Comparison of ENCODE assay signal across 21 mouse cellular contexts in genomic region chr7:6926731-6926995, GRCm38 (mm10).
DNase-seq lines count a peak whose midpoint lies in the region; ATAC-seq and TF ChIP-seq lines count a peak whose summit lies in the region.
"Had no signal": no experiment of that assay in that cellular context is flagged by ENCODE, and none has a peak within 500 bp of the region (broad histone marks: within the 10 kb centered on the region; RNA-seq: fewer than 3 reads in every experiment).

No protein-coding gene starts in this region.

- no peaks in the 10 kb centered on the region for H3K9me3 ChIP-seq in hindbrain, embryonic 15.5 days
- no peaks in the 10 kb centered on the region for H3K9me3 ChIP-seq in hindbrain, embryonic 12.5 days (replicated peaks)
- H3K9me3 ChIP-seq in forebrain, embryonic 13.5 days (replicated peaks) = no peaks in the 10 kb centered on the region
- H3K9me3 ChIP-seq in hindbrain, postnatal 0 days (ENCODE audit: low read length) = no peaks in the 10 kb centered on the region
- no peaks in the 10 kb centered on the region for H3K9me3 ChIP-seq in midbrain, postnatal 0 days (ENCODE audit: low read length)
- H3K9me3 ChIP-seq: limb, embryonic 13.5 days; liver, embryonic 13.5 days; megakaryocyte, embryonic 14.5 days; neural tube, embryonic 12.5 days had no signal

- H3K27ac ChIP-seq in hindbrain, embryonic 15.5 days (replicated peaks) = 0 out of 2 replicates have a peak overlapping the region, but pooled peaks have one; percentile 21
- no peak overlapping the region for H3K27ac ChIP-seq in hindbrain, embryonic 12.5 days
- H3K27ac ChIP-seq in forebrain, embryonic 13.5 days = peak overlapping the region; percentile 44; the same call in 1 of the 2 replicates
- peak overlapping the region; percentile 21; the same call in 1 of the 2 replicates for H3K27ac ChIP-seq in hindbrain, postnatal 0 days
- peak overlapping the region; percentile 65 for H3K27ac ChIP-seq in midbrain, postnatal 0 days (ENCODE audit: low read depth, low read length)
- H3K27ac ChIP-seq: limb, embryonic 13.5 days; liver, embryonic 13.5 days; neural tube, embryonic 12.5 days had no signal

- no peak for TF ChIP-seq CTCF in hindbrain, postnatal 0 days (IDR thresholded peaks at IDR 0.05; ENCODE audit: low read depth)
- no peak for TF ChIP-seq CTCF in midbrain, postnatal 0 days (IDR thresholded peaks at IDR 0.05)

- DNase-seq in hindbrain, postnatal 0 days (ENCODE audit: low spot score) = no peak
- DNase-seq in midbrain, postnatal 0 days (ENCODE audit: low spot score) = no peak
- no peak for DNase-seq in thymus, postnatal 36 days
- DNase-seq in heart, postnatal 14 days = no peak
- DNase-seq: adrenal gland, postnatal 36 days; cerebellum, adult 18-20 months; cerebellum, postnatal 14 days; gastrocnemius, postnatal 25 days; heart, adult 18-20 months; heart, postnatal 36 days; kidney, adult 8-10 months; kidney, postnatal 10 days; layer of hippocampus, postnatal 36 days; liver, embryonic 13.5 days; lung, adult 2 months had no signal

- ATAC-seq in hindbrain, embryonic 15.5 days (ENCODE audit: low FRiP score, low read depth) = no peak
- ATAC-seq in hindbrain, embryonic 12.5 days (ENCODE audit: low FRiP score) = no peak
- ATAC-seq in forebrain, embryonic 13.5 days = no peak; the same call in 1 of the 2 replicates
- ATAC-seq in hindbrain, postnatal 0 days = no peak
- no peak for ATAC-seq in midbrain, postnatal 0 days (ENCODE audit: low FRiP score)

- intact Hi-C loops in heart, postnatal 14 days (cut with DNase I) = no loop called here

- WGBS in hindbrain, embryonic 15.5 days = 36% methylated on average over 4 of the region's 4 CpGs
- 50% methylated on average over 4 of the region's 4 CpGs for WGBS in hindbrain, embryonic 12.5 days
- 14% methylated on average over 4 of the region's 4 CpGs for WGBS in forebrain, embryonic 13.5 days
- WGBS in hindbrain, postnatal 0 days = 48% methylated on average over 4 of the region's 4 CpGs
- 25% methylated on average over 4 of the region's 4 CpGs for WGBS in midbrain, postnatal 0 days

- H3K4me2 ChIP-seq in hindbrain, embryonic 15.5 days = 0 out of 2 replicates have a peak overlapping the region, but pooled peaks have one; percentile 11
- H3K4me2 ChIP-seq in hindbrain, embryonic 12.5 days (replicated peaks) = no peak overlapping the region
- no peak overlapping the region for H3K4me2 ChIP-seq in forebrain, embryonic 13.5 days
- no peak overlapping the region for H3K4me2 ChIP-seq in hindbrain, postnatal 0 days (ENCODE audit: low read depth, low read length)
- H3K4me2 ChIP-seq in midbrain, postnatal 0 days (ENCODE audit: low read depth, low read length, poor library complexity, severe bottlenecking) = no peak overlapping the region
- H3K4me2 ChIP-seq: limb, embryonic 13.5 days; liver, embryonic 13.5 days; neural tube, embryonic 12.5 days had no signal

- no peaks in the 10 kb centered on the region for H3K27me3 ChIP-seq in hindbrain, embryonic 15.5 days
- H3K27me3 ChIP-seq in hindbrain, embryonic 12.5 days = no peaks in the 10 kb centered on the region
- no peaks in the 10 kb centered on the region for H3K27me3 ChIP-seq in forebrain, embryonic 13.5 days
- H3K27me3 ChIP-seq in hindbrain, postnatal 0 days (ENCODE audit: insufficient read depth, low read length) = no peaks in the 10 kb centered on the region
- H3K27me3 ChIP-seq in midbrain, postnatal 0 days (ENCODE audit: insufficient read depth, low read length) = no peaks in the 10 kb centered on the region
- H3K27me3 ChIP-seq: limb, embryonic 13.5 days; liver, embryonic 13.5 days; megakaryocyte, embryonic 14.5 days; neural tube, embryonic 12.5 days had no signal

- no peaks in the 10 kb centered on the region for H3K36me3 ChIP-seq in hindbrain, embryonic 15.5 days
- H3K36me3 ChIP-seq in hindbrain, embryonic 12.5 days = no peaks in the 10 kb centered on the region
- no peaks in the 10 kb centered on the region for H3K36me3 ChIP-seq in forebrain, embryonic 13.5 days (ENCODE audit: poor library complexity, severe bottlenecking)
- no peaks in the 10 kb centered on the region for H3K36me3 ChIP-seq in hindbrain, postnatal 0 days (ENCODE audit: insufficient read depth, low read length)
- H3K36me3 ChIP-seq in midbrain, postnatal 0 days (ENCODE audit: insufficient read depth, low read length) = no peaks in the 10 kb centered on the region
- H3K36me3 ChIP-seq: limb, embryonic 13.5 days; liver, embryonic 13.5 days; neural tube, embryonic 12.5 days had no signal

- H3K9ac ChIP-seq in hindbrain, embryonic 15.5 days = no peak overlapping the region
- H3K9ac ChIP-seq in hindbrain, embryonic 12.5 days = no peak overlapping the region
- no peak overlapping the region for H3K9ac ChIP-seq in forebrain, embryonic 13.5 days
- no peak overlapping the region for H3K9ac ChIP-seq in hindbrain, postnatal 0 days (replicated peaks; ENCODE audit: low read length)
- H3K9ac ChIP-seq in midbrain, postnatal 0 days (replicated peaks; ENCODE audit: low read length, poor library complexity, severe bottlenecking) = no peak overlapping the region
- H3K9ac ChIP-seq: limb, embryonic 13.5 days; liver, embryonic 13.5 days; neural tube, embryonic 12.5 days had no signal

- H3K4me1 ChIP-seq in hindbrain, embryonic 15.5 days (replicated peaks) = 0 out of 2 replicates have a peak, but pooled peaks cover 3% of the 10 kb centered on the region
- no peaks in the 10 kb centered on the region for H3K4me1 ChIP-seq in hindbrain, embryonic 12.5 days
- H3K4me1 ChIP-seq in forebrain, embryonic 13.5 days = peaks cover 11% of the 10 kb centered on the region
- no peaks in the 10 kb centered on the region; the same call in 1 of the 2 replicates for H3K4me1 ChIP-seq in hindbrain, postnatal 0 days (ENCODE audit: insufficient read depth, low read length)
- H3K4me1 ChIP-seq in midbrain, postnatal 0 days (ENCODE audit: insufficient read depth, low read length) = peaks cover 5% of the 10 kb centered on the region
- H3K4me1 ChIP-seq: limb, embryonic 13.5 days; liver, embryonic 13.5 days; megakaryocyte, embryonic 14.5 days had no signal

- no peak overlapping the region for H3K4me3 ChIP-seq in hindbrain, embryonic 15.5 days
- no peak overlapping the region for H3K4me3 ChIP-seq in hindbrain, embryonic 12.5 days
- no peak overlapping the region for H3K4me3 ChIP-seq in forebrain, embryonic 13.5 days
- no peak overlapping the region for H3K4me3 ChIP-seq in hindbrain, postnatal 0 days (ENCODE audit: low read length)
- H3K4me3 ChIP-seq in midbrain, postnatal 0 days (ENCODE audit: low read depth, low read length) = no peak overlapping the region
- H3K4me3 ChIP-seq: limb, embryonic 13.5 days; liver, embryonic 13.5 days; megakaryocyte, embryonic 14.5 days; neural tube, embryonic 12.5 days had no signal
